Mouse (Mus musculus) lung, adult 18-20 months (tissue): ENCODE data around the gene Pxk.

Experiments
- DNase-seq, 2 experiments: peaks; one replicate each; pipeline ENCODE4 v3.0.0; 2022; ENCODE audit warnings: mixed read lengths in 2 of 2

Pxk gene

GRCm38 (mm10) chr14:8148842-8149241 is 50.8 kb downstream of the Pxk start:
- no peak for DNase-seq

- no peak for DNase-seq
Observed at GRCm38 (mm10) chr14:8151757-8152156, 53.7 kb downstream of the Pxk start.

GRCm38 (mm10) chr14:8154072-8154471 is 56.1 kb downstream of the Pxk start:
- no peak for DNase-seq

GRCm38 (mm10) chr14:8156947-8157346 is 58.9 kb downstream of the Pxk start:
- DNase-seq: no peak

- DNase-seq: no peak
Observed at GRCm38 (mm10) chr14:8158721-8159120, 60.7 kb downstream of the Pxk start.

- no peak for DNase-seq
Observed at GRCm38 (mm10) chr14:8159141-8159540, 61.1 kb downstream of the Pxk start.

GRCm38 (mm10) chr14:8161777-8162176 is 63.8 kb downstream of the Pxk start:
- peak in 1 of 2 experiments; percentile 37 for DNase-seq

GRCm38 (mm10) chr14:8164463-8164862 is 66.5 kb downstream of the Pxk start:
- DNase-seq: no peak

- DNase-seq: peak; percentile 99
Observed at GRCm38 (mm10) chr14:8172507-8173410, 74.7 kb downstream of the Pxk start, which contains the start of gene Pdhb. Pdhb (minus strand) TSS chr14:8173025.

GRCm38 (mm10) chr14:8173542-8174250 is 75.7 kb downstream of the Pxk start:
- peak in 1 of 2 experiments; percentile 39 for DNase-seq

- DNase-seq: peak in 1 of 2 experiments; percentile 18
Observed at GRCm38 (mm10) chr14:8174634-8175033, 76.6 kb downstream of the Pxk start.

GRCm38 (mm10) chr14:8176251-8176650 is 78.2 kb downstream of the Pxk start:
- DNase-seq: no peak

GRCm38 (mm10) chr14:8180371-8181035 is 82.5 kb downstream of the Pxk start:
- no peak for DNase-seq

GRCm38 (mm10) chr14:8183330-8183729 is 85.3 kb downstream of the Pxk start:
- DNase-seq: no peak

GRCm38 (mm10) chr14:8186278-8187045 is 88.5 kb downstream of the Pxk start:
- DNase-seq: peak in 1 of 2 experiments; percentile 7

- no peak for DNase-seq
Observed at GRCm38 (mm10) chr14:8190556-8190955, 92.5 kb downstream of the Pxk start.

- DNase-seq: no peak
Observed at GRCm38 (mm10) chr14:8191331-8191965, 93.4 kb downstream of the Pxk start.

- no peak for DNase-seq
Observed at GRCm38 (mm10) chr14:8192727-8193126, 94.7 kb downstream of the Pxk start.

GRCm38 (mm10) chr14:8200769-8201168 is 102.8 kb downstream of the Pxk start:
- DNase-seq: no peak

- no peak for DNase-seq
Observed at GRCm38 (mm10) chr14:8201715-8202114, 103.7 kb downstream of the Pxk start.

- no peak for DNase-seq
Observed at GRCm38 (mm10) chr14:8206179-8206910, 108.3 kb downstream of the Pxk start.
